Mouse (Mus musculus): Measurements from ENCODE around the gene Tmco5.

DNA sequence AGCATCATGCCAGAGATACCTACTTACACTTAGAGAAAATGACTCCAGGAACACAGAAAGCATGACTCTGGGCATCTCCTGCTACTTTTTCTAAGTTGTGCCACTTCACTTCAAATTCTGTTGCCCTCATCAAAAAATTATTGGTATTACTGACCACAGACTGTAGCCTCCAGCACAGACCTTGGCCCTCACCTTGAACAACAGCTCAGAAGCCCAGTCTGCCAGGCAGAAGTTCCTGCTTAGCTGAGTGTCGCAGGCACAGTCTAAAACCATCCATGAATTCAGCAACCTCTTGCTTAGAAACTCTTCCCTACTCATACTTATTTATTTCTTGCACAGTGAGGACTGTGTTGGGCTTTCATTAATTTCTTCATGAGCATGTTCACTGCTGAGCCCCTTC lies 58.7 kb downstream of the Tmco5 start:
- TF ChIP-seq MAFK (IDR thresholded peaks at IDR 0.05; ENCODE audit: insufficient read depth, low read depth, low read length) (no peak), ZNF384 (IDR thresholded peaks at IDR 0.05; ENCODE audit: low read depth, low read length) (no peak)

Measured in ES-E14 (cell line).